ENCODE assay signal across 8 mouse cellular contexts in the genomic region with DNA sequence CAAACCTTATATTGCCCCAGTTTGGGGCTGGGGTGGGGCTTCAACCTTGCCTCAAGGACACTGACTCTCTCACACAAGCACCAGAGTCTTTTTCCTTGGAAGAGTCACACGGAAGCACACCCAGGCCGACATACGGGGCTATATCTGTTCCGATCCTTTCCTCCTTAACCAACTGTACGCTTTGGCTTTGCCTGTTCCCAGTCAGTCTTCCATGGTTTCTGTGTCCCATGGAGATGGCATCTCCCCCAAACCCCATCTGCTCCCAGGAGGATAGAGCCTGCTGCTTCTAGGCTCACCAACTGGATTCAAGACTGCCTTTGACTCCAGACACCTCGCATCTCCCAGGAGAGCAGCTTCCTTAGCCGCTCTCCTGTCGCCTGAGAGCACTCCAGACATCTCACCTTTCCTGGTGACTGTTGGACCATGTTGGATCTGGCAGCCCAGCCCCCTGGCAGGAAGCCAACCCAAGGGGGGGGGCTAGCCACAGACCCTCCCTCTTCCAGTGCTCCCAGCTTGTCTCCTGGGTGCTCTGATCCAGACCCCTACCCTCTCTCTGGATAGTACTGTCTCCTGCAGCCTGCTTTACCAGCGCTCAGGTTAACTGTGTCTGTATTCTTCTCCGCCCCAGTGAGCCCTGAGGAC. TPM values are rescaled to one million over a fixed set of nuclear protein-coding genes. Genes with fewer than 3 reads are reported as not detected.
DNase-seq lines count a peak whose midpoint lies in the region; ATAC-seq and TF ChIP-seq lines count a peak whose summit lies in the region.
"Had no signal": no experiment of that assay in that cellular context is flagged by ENCODE, and none has a peak within 500 bp of the region (broad histone marks: within the 10 kb centered on the region; RNA-seq: fewer than 3 reads in every experiment).

No protein-coding gene starts in this region.

- H3K36me3 ChIP-seq in embryonic facial prominence, embryonic 11.5 days (replicated peaks; ENCODE audit: control insufficient read depth, insufficient read depth, low read depth, low read length): no peaks in the 10 kb centered on the region
- no peaks in the 10 kb centered on the region for H3K36me3 ChIP-seq in hindbrain, embryonic 12.5 days
- no peaks in the 10 kb centered on the region for H3K36me3 ChIP-seq in neural tube, embryonic 13.5 days

- H3K27me3 ChIP-seq in embryonic facial prominence, embryonic 11.5 days (ENCODE audit: control insufficient read depth, insufficient read depth, low read length): peaks cover 23% of the 10 kb centered on the region
- H3K27me3 ChIP-seq in hindbrain, embryonic 12.5 days: peaks cover 67% of the 10 kb centered on the region
- H3K27me3 ChIP-seq in neural tube, embryonic 13.5 days: peaks cover 65% of the 10 kb centered on the region

- intact Hi-C loops in left cerebral cortex, postnatal 4 days (cut with DNase I): no loop called here
- intact Hi-C loops in left cerebral cortex, adult 2 months (cut with DNase I): no loop called here

- WGBS in embryonic facial prominence, embryonic 11.5 days: 55% methylated on average over 10 of the region's 10 CpGs
- WGBS in hindbrain, embryonic 12.5 days: 59% methylated on average over 10 of the region's 10 CpGs
- 60% methylated on average over 10 of the region's 10 CpGs for WGBS in neural tube, embryonic 13.5 days

- peak; percentile 21 for DNase-seq in left cerebral cortex, postnatal 4 days
- no peak for DNase-seq in left cerebral cortex, adult 2 months (ENCODE audit: extremely low spot score in 1 of 2, low spot score in 2 of 2)
- no peak for DNase-seq in embryonic facial prominence, embryonic 11.5 days (ENCODE audit: low spot score)
- DNase-seq in urinary bladder, postnatal 10 days (ENCODE audit: low spot score): no peak
- DNase-seq in left cerebral cortex, adult 8-10 months (ENCODE audit: low spot score in 2 of 2): no peak

- no peaks in the 10 kb centered on the region for H3K4me1 ChIP-seq in embryonic facial prominence, embryonic 11.5 days (ENCODE audit: control insufficient read depth, insufficient read depth, low read length)
- peaks cover 23% of the 10 kb centered on the region for H3K4me1 ChIP-seq in hindbrain, embryonic 12.5 days
- H3K4me1 ChIP-seq in neural tube, embryonic 13.5 days (replicated peaks): peaks cover 34% of the 10 kb centered on the region

- no peak overlapping the region for H3K9ac ChIP-seq in embryonic facial prominence, embryonic 11.5 days (replicated peaks; ENCODE audit: low read length)
- no peak overlapping the region for H3K9ac ChIP-seq in hindbrain, embryonic 12.5 days
- H3K9ac ChIP-seq in neural tube, embryonic 13.5 days: no peak overlapping the region

- 0 out of 2 replicates have a peak, but pooled peaks have one; percentile 11 for ATAC-seq in embryonic facial prominence, embryonic 11.5 days (replicated peaks; ENCODE audit: insufficient number of reproducible peaks, low FRiP score, low TSS enrichment, low read depth)
- no peak for ATAC-seq in hindbrain, embryonic 12.5 days (ENCODE audit: low FRiP score)
- no peak for ATAC-seq in neural tube, embryonic 13.5 days (ENCODE audit: low read depth)

- no peak overlapping the region for H3K4me3 ChIP-seq in left cerebral cortex, adult 2 months
- no peak overlapping the region; the same call in 1 of the 2 replicates for H3K4me3 ChIP-seq in embryonic facial prominence, embryonic 11.5 days (ENCODE audit: low read depth, low read length)
- H3K4me3 ChIP-seq in hindbrain, embryonic 12.5 days: peak overlapping the region; percentile 64; the same call in 1 of the 2 replicates
- H3K4me3 ChIP-seq in neural tube, embryonic 13.5 days: peak overlapping the region; percentile 58

- H3K4me2 ChIP-seq in embryonic facial prominence, embryonic 11.5 days (ENCODE audit: low read depth, low read length): no peak overlapping the region
- peak overlapping the region; percentile 96 for H3K4me2 ChIP-seq in hindbrain, embryonic 12.5 days (replicated peaks)
- peak overlapping the region; percentile 91 for H3K4me2 ChIP-seq in neural tube, embryonic 13.5 days

- H3K27ac ChIP-seq in left cerebral cortex, adult 2 months: no peak overlapping the region; the same call in 1 of the 2 replicates
- no peak overlapping the region for H3K27ac ChIP-seq in embryonic facial prominence, embryonic 11.5 days (replicated peaks; ENCODE audit: low read depth, low read length)
- H3K27ac ChIP-seq in hindbrain, embryonic 12.5 days: no peak overlapping the region
- H3K27ac ChIP-seq in neural tube, embryonic 13.5 days (replicated peaks): no peak overlapping the region
- H3K27ac ChIP-seq: macrophage had no signal

- no peaks in the 10 kb centered on the region for H3K9me3 ChIP-seq in embryonic facial prominence, embryonic 11.5 days (replicated peaks; ENCODE audit: control insufficient read depth, low read length)
- no peaks in the 10 kb centered on the region for H3K9me3 ChIP-seq in hindbrain, embryonic 12.5 days (replicated peaks)
- H3K9me3 ChIP-seq in neural tube, embryonic 13.5 days: no peaks in the 10 kb centered on the region

- no peak for TF ChIP-seq CTCF in left cerebral cortex, adult 2 months (IDR thresholded peaks at IDR 0.05)

RNA-seq across cellular contexts. Expression of a gene that starts 38.2 kb away (rescaled TPM):
- under 1 TPM; 0.28 to 0.95 TPM for total RNA-seq in left cerebral cortex, postnatal 4 days (2021)
- under 1 TPM; 0.25 to 0.56 TPM for total RNA-seq in left cerebral cortex, adult 2 months (2021)
- polyA plus RNA-seq in embryonic facial prominence, embryonic 11.5 days (2014; fragmentation: Nextera tagmentation; extraction: Ambion mirVana): 5.5 and 7.2 TPM in 2 replicates
- 46.1 and 63.6 TPM in 2 replicates for polyA plus RNA-seq in hindbrain, embryonic 12.5 days (2016; fragmentation: Nextera tagmentation; extraction: Ambion mirVana)
- 42.7 and 44.6 TPM in 2 replicates for polyA plus RNA-seq in neural tube, embryonic 13.5 days (2015; fragmentation: Nextera tagmentation; extraction: Ambion mirVana)
- total RNA-seq in left cerebral cortex, adult 8-10 months (2022): under 1 TPM; 0.53 to 0.76 (median 0.61) TPM

RNA-seq across cellular contexts. Expression of a gene that starts 45.3 kb away (rescaled TPM):
- total RNA-seq in left cerebral cortex, postnatal 4 days (2021): under 1 TPM; 0.44 to 0.60 TPM
- total RNA-seq in left cerebral cortex, adult 2 months (2021): 1 to 10 TPM; 1.1 to 1.3 TPM
- not detected in 2 replicates for polyA plus RNA-seq in embryonic facial prominence, embryonic 11.5 days (2014; fragmentation: Nextera tagmentation; extraction: Ambion mirVana)
- polyA plus RNA-seq in hindbrain, embryonic 12.5 days (2016; fragmentation: Nextera tagmentation; extraction: Ambion mirVana): 0.61 and 0.76 TPM in 2 replicates
- polyA plus RNA-seq in neural tube, embryonic 13.5 days (2015; fragmentation: Nextera tagmentation; extraction: Ambion mirVana): 0.71 and 0.90 TPM in 2 replicates
- total RNA-seq in left cerebral cortex, adult 8-10 months (2022): 1 to 10 TPM; 1.5 to 2.3 (median 2.0) TPM
- polyA plus RNA-seq: macrophage had no signal

Comparison
In these comparisons a context has a peak if more than half of its experiments do, and no peak if none do; other contexts are left out.
1. H3K4me3 ChIP-seq: peak in hindbrain, embryonic 12.5 days (single experiment) and neural tube, embryonic 13.5 days (single experiment); none in left cerebral cortex, adult 2 months (single experiment) and embryonic facial prominence, embryonic 11.5 days (single experiment).